Mouse (Mus musculus) hindbrain, embryonic 16.5 days (tissue): ENCODE measurements around the gene Sun3. TPM values are rescaled to one million over a fixed set of nuclear protein-coding genes. Genes with fewer than 3 reads are reported as not detected.

ENCODE experiments used
- ATAC-seq: fragments of 200-750 bp; cut with Nextera tagmentation; 2 replicates; pipeline ENCODE4 v1.8.0; 2017; ENCODE audit warnings: moderate TSS enrichment, moderate library complexity
- H3K27ac ChIP-seq: fragments of 300-500 bp; sonication (generic); 2 replicates; pipeline ENCODE4 v1.5.1; 2014; ENCODE audit warnings: low read depth, mild to moderate bottlenecking, control low read depth, low read length, moderate library complexity
- H3K27me3 ChIP-seq: fragments of 300-500 bp; sonication (generic); replicated peaks from 2 replicates; pipeline ENCODE4 v1.6.1; 2014; ENCODE audit warnings: low read length; ENCODE audit not compliant: control insufficient read depth, insufficient read depth
- H3K36me3 ChIP-seq: fragments of 300-500 bp; sonication (generic); 2 replicates; pipeline ENCODE4 v1.6.1; 2014; ENCODE audit warnings: mild to moderate bottlenecking, low read length, moderate library complexity, mixed read lengths; ENCODE audit not compliant: control insufficient read depth, insufficient read depth
- H3K4me1 ChIP-seq: fragments of 300-500 bp; sonication (generic); 2 replicates; pipeline ENCODE4 v1.6.1; 2014; ENCODE audit warnings: low read depth, low read length; ENCODE audit not compliant: control insufficient read depth, insufficient read depth
- H3K4me2 ChIP-seq: fragments of 300-500 bp; sonication (generic); 2 replicates; pipeline ENCODE4 v1.6.1; 2014; ENCODE audit warnings: mild to moderate bottlenecking, low read length, control low read depth, moderate library complexity
- H3K4me3 ChIP-seq: fragments of 300-500 bp; sonication (generic); 2 replicates; pipeline ENCODE4 v1.5.1; 2014; ENCODE audit warnings: mild to moderate bottlenecking, low read length, control low read depth, moderate library complexity
- H3K9ac ChIP-seq: fragments of 300-500 bp; sonication (generic); 2 replicates; pipeline ENCODE4 v1.6.1; 2014; ENCODE audit warnings: low read depth, mild to moderate bottlenecking, control low read depth, low read length, moderate library complexity
- H3K9me3 ChIP-seq: fragments of 300-500 bp; sonication (generic); 2 replicates; pipeline ENCODE4 v1.6.1; 2014; ENCODE audit warnings: mild to moderate bottlenecking, low read length, moderate library complexity; ENCODE audit not compliant: control insufficient read depth
- WGBS: fragments of 180-500 bp; shearing (Covaris S2); extraction: QIAGEN DNeasy Blood & Tissue Kit; methylation state at CpG from one replicate; pipeline ENCODE4 v1.1.7; 2014; 5-methylcytosine and 5-hydroxymethylcytosine counted together
- polyA plus RNA-seq: library from polyadenylated mRNA; unstranded; fragments of >200 nt; fragmentation: Nextera tagmentation; extraction: Ambion mirVana; gene quantifications from 2 replicates; pipeline ENCODE4 v1.2.1, GENCODE M21; 2015

Gene Sun3
- polyA plus RNA-seq, 1 experiment from 2014 or later = 0.35 TPM

DNA sequence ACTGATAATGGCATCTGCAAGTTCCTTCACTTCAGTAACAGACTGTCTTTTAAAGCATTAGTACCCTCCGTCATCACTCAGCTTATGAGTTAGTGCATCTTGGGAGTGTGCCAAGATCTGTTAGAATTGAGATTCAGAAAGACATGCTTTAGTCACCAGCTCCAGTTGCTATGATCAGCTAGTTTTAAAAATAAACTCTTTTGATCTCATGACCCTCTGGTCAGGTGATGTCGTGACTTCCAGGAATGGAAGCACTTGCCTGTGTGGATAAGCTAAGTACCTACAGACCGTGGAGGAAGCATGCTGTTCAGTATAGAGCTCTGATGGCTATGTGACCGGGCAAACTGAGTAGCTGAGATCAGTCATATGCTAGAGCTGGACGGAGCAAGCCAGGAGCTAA, 1.7 kb downstream of the Sun3 start:
- Histone ChIP-seq H3K9ac (no peak overlapping the region), H3K4me2 (no peak overlapping the region), H3K27me3 (no peaks in the 10 kb centered on the region; the same call in none of the 2 replicates), H3K36me3 (no peaks in the 10 kb centered on the region), H3K4me3 (no peak overlapping the region), H3K4me1 (peaks cover 6% of the 10 kb centered on the region; the same call in 1 of the 2 replicates), H3K27ac (no peak overlapping the region), H3K9me3 (no peaks in the 10 kb centered on the region)
- no peak for ATAC-seq
- 77% methylated on average over 5 of the region's 5 CpGs for WGBS

DNA sequence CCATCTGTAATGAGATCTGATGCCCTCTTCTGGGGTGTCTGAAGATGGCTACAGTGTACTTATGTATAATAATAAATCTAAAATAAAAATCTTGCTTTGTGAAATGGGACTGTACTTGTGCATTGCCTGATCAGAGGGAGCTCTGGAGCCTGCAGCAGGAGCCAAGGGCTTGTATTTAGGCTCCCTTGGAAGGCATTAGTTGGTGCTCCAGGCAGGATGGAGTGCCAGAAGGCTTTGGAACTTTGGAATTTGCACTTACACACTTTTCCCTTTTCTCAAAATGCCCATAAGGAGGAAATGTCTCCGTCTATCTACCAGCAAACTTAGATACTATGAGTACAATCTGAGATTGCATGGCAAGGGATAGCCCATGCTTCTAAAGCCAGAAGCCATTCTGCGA, 2.2 kb downstream of the Sun3 start:
- peaks cover 6% of the 10 kb centered on the region; the same call in 1 of the 2 replicates for H3K4me1 ChIP-seq
- H3K4me2 ChIP-seq = no peak overlapping the region
- H3K27ac ChIP-seq = no peak overlapping the region
- H3K36me3 ChIP-seq = no peaks in the 10 kb centered on the region
- H3K27me3 ChIP-seq = no peaks in the 10 kb centered on the region; the same call in none of the 2 replicates
- H3K9me3 ChIP-seq = no peaks in the 10 kb centered on the region
- WGBS = 94% methylated on average over 2 of the region's 2 CpGs
- no peak overlapping the region for H3K4me3 ChIP-seq
- ATAC-seq = no peak
- H3K9ac ChIP-seq = no peak overlapping the region

DNA sequence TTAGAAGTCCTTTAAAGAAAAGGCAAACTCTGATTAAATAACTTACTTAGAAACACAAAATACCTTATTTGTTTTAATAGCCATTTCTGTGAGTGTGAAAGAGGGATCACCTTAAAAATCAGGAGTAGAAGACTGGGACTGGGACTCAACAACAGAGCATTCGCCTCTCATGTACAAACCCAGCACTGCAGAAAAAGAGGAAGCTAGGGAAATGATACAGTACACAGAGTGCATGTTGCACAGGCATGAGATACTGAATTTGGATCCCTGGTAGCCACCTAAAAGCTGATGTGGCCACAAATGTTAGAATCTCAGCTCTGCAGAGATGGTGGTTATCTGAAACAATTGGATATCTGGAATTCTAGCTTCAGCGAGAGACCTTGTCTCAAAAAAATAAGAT, 17.3 kb downstream of the Sun3 start:
- H3K27ac ChIP-seq = no peak overlapping the region
- H3K4me1 ChIP-seq = no peaks in the 10 kb centered on the region
- 89% methylated on average over 2 of the region's 2 CpGs for WGBS
- H3K4me2 ChIP-seq = no peak overlapping the region
- ATAC-seq = no peak
- no peak overlapping the region for H3K4me3 ChIP-seq
- H3K9ac ChIP-seq = no peak overlapping the region
- no peaks in the 10 kb centered on the region for H3K36me3 ChIP-seq
- H3K9me3 ChIP-seq = no peaks in the 10 kb centered on the region
- no peaks in the 10 kb centered on the region for H3K27me3 ChIP-seq

DNA sequence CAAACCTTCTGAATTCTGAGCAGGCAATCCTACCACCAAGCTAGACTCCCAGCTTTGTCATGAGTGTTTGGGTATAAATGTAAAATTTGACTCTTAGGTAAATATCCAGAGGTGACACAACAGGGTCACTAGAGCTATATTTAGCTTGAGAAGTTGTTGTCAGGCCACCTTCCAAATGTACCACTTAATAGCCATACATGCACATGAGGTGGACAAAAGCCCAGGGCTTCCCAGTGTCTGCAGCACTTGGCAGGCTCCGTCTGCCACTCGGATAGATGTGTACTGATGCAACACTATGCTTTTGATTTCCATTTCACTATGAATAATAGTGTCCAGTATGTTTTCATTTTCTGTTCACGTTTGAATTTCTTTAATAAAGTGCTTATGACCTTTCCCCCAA, 23.6 kb downstream of the Sun3 start:
- H3K27me3 ChIP-seq = no peaks in the 10 kb centered on the region
- no peaks in the 10 kb centered on the region for H3K36me3 ChIP-seq
- ATAC-seq = no peak
- no peak overlapping the region for H3K4me2 ChIP-seq
- no peak overlapping the region for H3K27ac ChIP-seq
- H3K4me3 ChIP-seq = no peak overlapping the region
- no peaks in the 10 kb centered on the region for H3K4me1 ChIP-seq
- H3K9ac ChIP-seq = no peak overlapping the region
- 83% methylated on average over 3 of the region's 3 CpGs for WGBS
- H3K9me3 ChIP-seq = no peaks in the 10 kb centered on the region

DNA sequence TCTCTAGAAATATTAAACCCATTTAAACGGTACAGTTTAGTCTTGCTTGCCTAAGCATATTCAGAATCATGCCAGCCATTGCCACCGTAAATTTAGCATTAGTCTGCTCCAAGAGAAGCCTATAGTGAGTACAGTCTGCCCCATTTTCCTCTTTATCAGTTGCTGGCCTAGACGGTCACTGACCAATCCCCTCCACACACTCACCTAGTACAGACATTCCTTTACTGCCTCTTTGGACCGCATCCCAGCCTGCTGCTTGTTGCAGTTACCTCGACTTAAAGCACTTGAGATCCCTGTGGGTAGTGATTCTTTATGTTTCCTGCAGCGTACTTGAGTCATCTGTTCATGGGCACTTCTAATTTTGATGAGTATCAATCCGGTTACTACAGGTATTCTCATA, 24.0 kb downstream of the Sun3 start:
- Histone ChIP-seq H3K4me2 (no peak overlapping the region), H3K4me1 (no peaks in the 10 kb centered on the region), H3K27ac (no peak overlapping the region), H3K9me3 (no peaks in the 10 kb centered on the region), H3K9ac (no peak overlapping the region), H3K27me3 (no peaks in the 10 kb centered on the region), H3K36me3 (no peaks in the 10 kb centered on the region), H3K4me3 (no peak overlapping the region)
- WGBS = 78% methylated on average over 7 of the region's 7 CpGs
- no peak for ATAC-seq

DNA sequence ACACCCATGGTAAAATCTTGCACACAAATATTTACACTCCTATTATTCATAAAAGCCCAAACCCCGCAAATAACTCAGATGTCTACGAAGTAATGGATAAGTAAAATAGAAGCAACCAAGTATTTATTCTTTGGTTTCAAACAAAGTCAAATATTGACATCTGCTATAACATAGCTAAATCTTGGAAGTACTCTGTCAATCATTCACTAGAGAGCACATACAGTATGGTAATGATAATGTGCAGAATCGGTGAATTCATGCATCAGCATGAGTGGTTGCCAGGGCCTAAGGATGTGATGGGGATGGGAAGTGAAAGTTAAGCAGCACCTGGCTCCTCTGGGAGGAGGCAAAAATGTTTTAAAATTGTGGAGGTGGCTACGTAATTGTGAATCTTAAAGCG, 28.6 kb downstream of the Sun3 start:
- Histone ChIP-seq H3K36me3 (no peaks in the 10 kb centered on the region), H3K27me3 (no peaks in the 10 kb centered on the region), H3K4me2 (no peak overlapping the region), H3K4me3 (no peak overlapping the region), H3K4me1 (no peaks in the 10 kb centered on the region), H3K9ac (no peak overlapping the region), H3K27ac (no peak overlapping the region), H3K9me3 (no peaks in the 10 kb centered on the region)
- no peak for ATAC-seq
- WGBS = 92% methylated on average over 5 of the region's 5 CpGs

DNA sequence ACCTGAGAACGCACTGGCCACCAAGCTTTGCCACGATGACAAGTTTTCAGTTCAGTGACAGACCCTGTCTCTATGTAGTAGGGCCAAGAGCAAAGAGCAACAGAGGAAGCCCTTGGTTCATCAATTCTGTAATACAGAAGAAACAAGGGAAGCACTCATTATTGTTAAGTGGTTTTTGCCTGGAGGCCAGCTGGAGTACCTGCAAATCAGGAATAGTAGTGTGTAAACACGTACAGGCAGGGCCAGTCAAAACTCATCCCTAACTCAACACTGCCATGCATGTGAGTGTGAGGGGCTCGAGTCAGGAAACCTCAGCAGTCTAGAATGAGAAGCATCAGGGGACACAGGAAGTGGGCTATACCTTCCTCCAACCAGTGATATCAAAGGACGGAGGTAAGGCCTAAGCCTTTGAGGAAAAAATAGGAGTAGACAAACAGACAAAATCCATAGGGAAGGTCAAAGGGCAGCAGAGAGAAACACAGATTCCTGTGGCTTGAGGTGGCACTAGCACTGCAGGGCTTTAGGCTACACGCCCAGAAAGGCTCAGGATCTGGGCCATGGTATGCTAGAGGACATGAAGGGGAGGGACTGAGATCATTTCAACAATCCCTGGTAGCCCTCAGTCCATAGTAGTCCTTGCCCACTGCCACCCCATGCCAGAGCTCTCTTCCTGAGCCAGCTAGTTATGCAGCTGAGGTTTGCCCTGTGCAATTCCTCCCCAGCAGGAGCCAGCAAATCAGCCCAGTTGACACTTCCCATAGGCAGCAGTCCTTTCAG, 30.1 kb downstream of the Sun3 start:
- WGBS = 84% methylated on average over 6 of the region's 6 CpGs
- Histone ChIP-seq H3K4me3 (no peak overlapping the region), H3K4me1 (no peaks in the 10 kb centered on the region), H3K9me3 (no peaks in the 10 kb centered on the region), H3K27ac (no peak overlapping the region), H3K36me3 (no peaks in the 10 kb centered on the region), H3K9ac (no peak overlapping the region), H3K27me3 (no peaks in the 10 kb centered on the region), H3K4me2 (no peak overlapping the region)
- ATAC-seq = no peak

DNA sequence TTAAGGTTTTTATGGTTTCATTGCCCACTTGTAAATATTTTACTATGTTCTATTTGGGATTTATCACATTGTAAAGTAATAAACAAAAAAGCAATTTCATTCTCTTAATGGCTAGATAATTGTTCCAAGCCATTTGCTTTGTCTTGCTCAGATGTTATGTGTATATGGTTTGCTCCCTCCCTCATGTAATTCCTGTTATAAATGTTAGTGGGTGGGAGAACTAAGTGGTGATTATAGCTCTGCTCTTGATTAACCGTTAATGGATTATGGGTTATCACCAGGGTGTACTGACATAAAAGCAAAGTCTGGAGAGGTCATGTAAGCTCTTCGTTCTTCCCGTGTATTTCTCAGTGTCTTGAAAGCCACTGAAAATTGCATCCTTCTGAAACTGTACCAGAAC, 34.1 kb downstream of the Sun3 start:
- Histone ChIP-seq H3K9ac (no peak overlapping the region), H3K27ac (no peak overlapping the region), H3K27me3 (no peaks in the 10 kb centered on the region), H3K4me1 (peaks cover 3% of the 10 kb centered on the region), H3K36me3 (no peaks in the 10 kb centered on the region), H3K4me2 (no peak overlapping the region), H3K4me3 (no peak overlapping the region), H3K9me3 (no peaks in the 10 kb centered on the region)
- no peak for ATAC-seq
- 81% methylated on average over 3 of the region's 3 CpGs for WGBS

DNA sequence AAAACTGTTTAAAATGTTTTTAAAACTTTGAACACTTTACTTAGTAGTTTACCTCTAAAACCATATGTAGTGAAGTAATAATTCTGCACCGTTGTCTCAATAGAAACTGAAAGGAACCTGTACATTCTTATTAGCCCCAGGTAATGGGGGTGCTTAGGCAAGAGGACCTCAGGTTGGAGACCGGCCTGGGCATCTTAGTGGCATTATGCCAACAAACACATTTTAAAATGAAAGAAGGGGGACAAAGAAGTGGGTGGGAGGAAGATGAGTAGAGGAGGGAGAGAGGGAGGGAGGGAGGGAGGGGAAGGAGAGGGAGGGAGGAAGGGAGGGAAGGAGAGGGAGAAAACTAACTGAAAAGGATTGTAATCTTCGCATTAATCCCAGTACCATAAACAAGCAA, 37.4 kb downstream of the Sun3 start:
- ATAC-seq = peak; percentile 12; the same call in 1 of the 2 replicates
- H3K36me3 ChIP-seq = no peaks in the 10 kb centered on the region
- H3K9me3 ChIP-seq = no peaks in the 10 kb centered on the region
- H3K4me2 ChIP-seq = peak overlapping the region; percentile 83
- H3K27ac ChIP-seq = no peak overlapping the region
- 1% methylated on average over 3 of the region's 3 CpGs for WGBS
- H3K4me3 ChIP-seq = peak overlapping the region; percentile 66
- no peak overlapping the region; the same call in 1 of the 2 replicates for H3K9ac ChIP-seq
- H3K4me1 ChIP-seq = peaks cover 3% of the 10 kb centered on the region
- no peaks in the 10 kb centered on the region for H3K27me3 ChIP-seq
